Mouse (Mus musculus) urinary bladder, adult 2 months (tissue): ENCODE data around the gene Spred2. TPM values are rescaled to one million over a fixed set of nuclear protein-coding genes. Genes with fewer than 3 reads are reported as not detected.

Experiments used
- DNase-seq: peaks from one replicate; pipeline ENCODE4 v3.0.0; 2022; ENCODE audit warnings: low spot score
- polyA plus RNA-seq: library from polyadenylated mRNA; depleted of rRNA; stranded (reverse); fragments of >200 nt; gene quantifications from 2 replicates; pipeline ENCODE4 v1.2.3, GENCODE M21; 2012; rRNA removed

The Spred2 gene
- 23.2 and 31.7 TPM in 2 replicates for polyA plus RNA-seq

- peak; percentile 66 for DNase-seq
Measured at GRCm38 (mm10) chr11:19923888-19924756, at the start of gene Spred2. Gene Spred2 (plus strand): TSS chr11:19924375.

DNA sequence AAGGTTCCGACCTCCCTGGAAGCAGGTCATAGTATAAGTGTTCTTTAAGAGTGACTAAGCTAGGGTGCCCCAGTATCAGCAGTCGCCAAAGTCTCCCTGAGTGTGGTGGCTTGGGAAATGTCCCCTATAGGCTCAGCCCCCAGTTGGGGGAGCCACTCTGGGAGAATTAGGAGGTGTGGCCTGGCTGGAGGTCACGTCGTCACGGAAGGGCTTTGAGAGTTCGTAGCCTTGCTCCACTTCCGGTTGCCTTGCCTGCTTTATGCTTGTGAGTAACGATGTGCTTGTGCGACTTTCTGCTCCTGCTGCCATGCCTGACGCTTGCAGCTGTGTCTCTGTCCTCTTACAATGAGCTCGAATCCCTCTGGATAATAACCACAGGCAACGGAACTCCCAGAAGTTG is 48.6 kb upstream of the Spred2 start:
- DNase-seq = no peak

GRCm38 (mm10) chr11:19875964-19876363 is 48.2 kb upstream of the Spred2 start:
- no peak for DNase-seq

GRCm38 (mm10) chr11:19877239-19877915 is 46.8 kb upstream of the Spred2 start:
- no peak for DNase-seq

- DNase-seq = no peak
Measured at GRCm38 (mm10) chr11:19881342-19881741, 42.8 kb upstream of the Spred2 start.

DNA sequence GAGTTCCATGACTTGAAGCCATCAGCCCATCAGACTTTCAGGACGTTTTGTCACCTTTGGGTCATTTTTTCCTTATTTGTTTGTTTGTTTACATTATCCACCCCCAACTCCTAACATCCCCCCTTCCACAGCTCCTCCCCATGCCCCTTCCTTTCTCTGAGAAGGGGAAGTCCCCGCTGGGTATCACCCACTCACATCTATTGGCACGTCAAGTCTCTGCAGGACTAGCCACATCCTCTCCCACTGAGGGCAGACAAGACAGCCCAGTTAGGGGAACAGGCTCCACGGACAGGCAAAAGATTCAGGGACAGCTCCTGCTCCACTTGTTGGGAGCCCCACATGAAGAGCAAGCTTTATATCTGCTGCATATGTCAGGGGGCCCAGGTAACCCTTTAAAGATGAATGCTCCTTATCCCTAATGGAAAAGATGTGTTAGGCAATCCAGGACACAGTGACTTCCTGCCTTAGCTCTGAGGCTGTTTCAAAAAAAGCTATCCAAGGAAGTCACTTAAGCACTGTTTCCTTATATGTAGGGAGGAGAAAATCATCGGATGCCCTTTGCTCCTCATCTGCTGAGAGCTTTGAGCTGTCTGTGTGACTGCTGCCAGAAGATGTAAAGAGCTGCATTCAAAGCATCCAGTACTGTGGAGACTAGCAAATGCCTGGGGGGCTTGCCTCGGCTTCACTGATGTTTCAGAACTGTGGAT is 33.3 kb upstream of the Spred2 start:
- no peak for DNase-seq

GRCm38 (mm10) chr11:19893233-19893632 is 30.9 kb upstream of the Spred2 start:
- no peak for DNase-seq

DNA sequence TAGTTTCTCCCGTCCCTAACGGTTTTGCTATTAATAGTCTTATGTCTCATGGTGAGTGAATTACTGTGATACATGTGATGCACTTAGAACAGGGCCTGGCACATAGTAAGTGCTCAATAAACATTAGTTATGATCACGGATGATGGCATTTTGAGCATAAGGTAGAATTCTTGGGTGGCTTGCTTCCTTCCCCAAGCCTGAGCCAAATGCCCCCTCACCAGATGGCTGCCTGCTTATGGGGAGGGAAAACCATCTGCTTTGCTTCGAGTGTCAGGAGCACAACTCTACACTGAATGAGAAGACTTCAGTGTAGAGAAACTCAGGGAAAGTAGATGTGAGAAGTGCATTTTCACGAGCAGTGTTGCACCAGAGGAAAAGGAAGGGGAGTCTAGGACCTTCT is 24.6 kb upstream of the Spred2 start:
- DNase-seq = no peak

DNA sequence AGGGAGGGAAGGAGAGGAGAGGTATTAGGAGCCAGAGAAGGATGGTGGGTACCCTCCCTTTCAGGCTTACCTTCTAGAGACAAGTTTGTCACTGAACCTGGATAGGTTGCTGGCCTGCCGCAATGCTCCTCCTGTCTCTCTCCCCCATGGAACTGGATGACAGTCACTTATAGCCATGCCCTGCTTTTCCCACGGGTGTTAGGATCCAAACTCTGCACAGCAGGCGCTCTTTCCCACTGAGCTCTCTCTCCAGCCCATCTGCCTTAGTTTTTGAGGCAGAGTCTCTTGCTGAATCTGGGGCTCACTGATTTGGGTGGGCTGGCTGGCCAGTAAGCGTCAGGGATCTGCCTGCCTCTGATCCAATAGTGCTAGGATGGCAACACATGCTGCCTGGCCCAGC is 23.5 kb upstream of the Spred2 start:
- DNase-seq = no peak

DNA sequence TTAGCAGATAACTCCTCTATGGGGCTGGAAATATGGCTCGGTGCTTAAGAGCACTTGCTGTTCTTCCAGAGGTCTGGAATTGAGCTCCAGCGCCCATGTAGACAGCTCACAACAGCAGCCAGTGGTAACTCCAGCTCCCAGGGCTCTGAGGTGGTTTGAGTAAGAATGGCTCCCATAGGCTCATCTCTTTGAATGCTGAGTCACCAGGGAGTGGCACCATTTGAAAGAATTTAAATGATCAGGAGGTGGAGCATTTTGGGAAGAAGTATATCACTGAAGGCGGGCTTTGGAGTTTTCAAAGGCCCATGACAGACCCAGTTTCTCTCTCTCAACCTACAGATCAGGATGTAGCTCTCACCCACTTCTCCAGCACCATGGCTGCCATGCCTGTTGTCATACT is 13.0 kb upstream of the Spred2 start:
- no peak for DNase-seq

- DNase-seq = no peak
Measured at GRCm38 (mm10) chr11:19912179-19912578, 12.0 kb upstream of the Spred2 start.

- DNase-seq = no peak
Measured at GRCm38 (mm10) chr11:19912661-19913060, 11.5 kb upstream of the Spred2 start.

DNA sequence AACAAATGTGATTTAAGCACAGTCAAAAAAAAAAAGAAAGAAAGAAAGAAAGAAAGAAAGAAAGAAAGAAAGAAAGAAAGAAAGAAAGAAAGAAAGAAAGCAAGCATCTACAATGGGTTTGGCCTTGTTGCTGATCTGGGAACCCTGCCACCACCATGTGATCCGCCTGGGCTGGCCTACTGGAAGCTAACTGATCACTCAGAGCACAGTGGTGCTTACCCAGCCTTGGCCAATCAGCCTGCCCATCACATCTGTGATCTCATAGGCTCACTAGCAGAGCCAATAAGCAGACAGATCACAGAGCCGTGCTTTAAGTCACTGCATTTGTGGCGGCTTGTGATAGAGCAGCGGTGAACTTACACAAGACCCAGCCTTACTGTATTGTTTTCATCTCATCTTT is 10.4 kb upstream of the Spred2 start:
- DNase-seq = no peak

- no peak for DNase-seq
Measured at GRCm38 (mm10) chr11:19917381-19918245, 6.6 kb upstream of the Spred2 start.

DNA sequence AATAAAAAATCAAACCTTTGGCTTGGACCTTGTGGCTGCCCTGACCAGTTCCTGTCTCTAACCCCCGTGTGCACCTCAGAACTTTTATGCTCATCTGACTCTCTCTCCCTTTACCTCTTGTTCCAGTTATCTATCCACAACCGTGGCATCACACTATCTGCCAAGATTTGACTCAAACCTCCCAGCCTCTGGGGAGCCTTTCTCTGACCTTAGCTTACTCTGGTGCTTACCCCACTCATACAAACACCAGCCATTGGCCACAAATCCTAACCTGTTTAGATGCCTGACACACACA is 6.0 kb upstream of the Spred2 start:
- no peak for DNase-seq

GRCm38 (mm10) chr11:19919460-19919784 is 4.8 kb upstream of the Spred2 start:
- DNase-seq = no peak

GRCm38 (mm10) chr11:19919785-19920671 is 4.1 kb upstream of the Spred2 start:
- DNase-seq = peak; percentile 77

GRCm38 (mm10) chr11:19921723-19922122 is 2.5 kb upstream of the Spred2 start:
- DNase-seq = no peak

GRCm38 (mm10) chr11:19922208-19922607 is 2.0 kb upstream of the Spred2 start:
- DNase-seq = no peak

DNA sequence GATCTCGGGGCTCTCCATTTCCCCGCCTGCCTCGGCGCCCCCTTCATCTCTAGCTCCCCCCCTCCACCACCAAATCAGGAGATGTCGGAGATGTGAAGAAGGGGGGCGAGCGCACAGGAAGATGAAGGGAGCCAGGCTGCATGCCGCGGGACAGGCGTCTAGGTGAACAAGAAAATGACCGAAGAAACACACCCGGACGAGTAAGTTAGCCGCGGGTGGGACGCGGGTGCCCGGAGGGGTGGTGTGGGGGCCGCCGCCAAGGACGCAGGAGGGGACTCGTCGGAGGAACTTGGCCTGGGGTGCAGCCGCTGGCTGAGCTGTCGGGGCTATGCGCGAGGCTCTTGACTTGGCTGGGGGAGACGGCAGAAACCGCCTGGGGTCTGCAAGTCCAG is 578 bp downstream of the Spred2 start:
- peak; percentile 66 for DNase-seq
